Mouse (Mus musculus) heart, embryonic 14.5 days (tissue): ENCODE measurements around the gene Paf1. TPM values are rescaled to one million over a fixed set of nuclear protein-coding genes. Genes with fewer than 3 reads are reported as not detected.

Experiments used
- ATAC-seq: fragments of 200-750 bp; cut with Nextera tagmentation; 2 replicates; pipeline ENCODE4 v1.8.0; 2017; ENCODE audit warnings: low read depth, moderate TSS enrichment; ENCODE audit not compliant: insufficient number of reproducible peaks, insufficient read depth, low FRiP score
- H3K27ac ChIP-seq, 2 experiments: fragments of 200-500 bp in 1 of 2; fragments of 300-500 bp in 1 of 2; sonication (generic) in 1 of 2; replicated peaks in 1 of 2; 2 replicates each; pipeline ENCODE4 v1.5.1; 2012 to 2014; ENCODE audit warnings: low read depth in 2 of 2, low read length in 2 of 2, control low read depth in 1 of 2, mild to moderate bottlenecking in 1 of 2, mixed read lengths in 1 of 2; ENCODE audit not compliant: control insufficient read depth in 1 of 2, insufficient read depth in 1 of 2
- H3K27me3 ChIP-seq: fragments of 300-500 bp; sonication (generic); 2 replicates; pipeline ENCODE4 v1.6.1; 2014; ENCODE audit warnings: mild to moderate bottlenecking, low read length, control low read depth; ENCODE audit not compliant: control insufficient read depth, insufficient read depth
- H3K36me3 ChIP-seq: fragments of 300-500 bp; sonication (generic); 2 replicates; pipeline ENCODE4 v1.6.1; 2014; ENCODE audit warnings: mild to moderate bottlenecking, control low read depth, low read length, mixed read lengths; ENCODE audit not compliant: control insufficient read depth, insufficient read depth
- H3K4me1 ChIP-seq, 2 experiments: fragments of 200-500 bp in 1 of 2; fragments of 300-500 bp in 1 of 2; sonication (generic) in 1 of 2; 2 replicates each; pipeline ENCODE4 v1.6.1; 2012 to 2014; ENCODE audit warnings: low read length in 2 of 2, control low read depth in 1 of 2, mixed read lengths in 1 of 2; ENCODE audit not compliant: control insufficient read depth in 2 of 2, insufficient read depth in 2 of 2
- H3K4me2 ChIP-seq: fragments of 300-500 bp; sonication (generic); 2 replicates; pipeline ENCODE4 v1.6.1; 2014; ENCODE audit warnings: mild to moderate bottlenecking, low read length
- H3K4me3 ChIP-seq, 2 experiments: fragments of 200-500 bp in 1 of 2; fragments of 300-500 bp in 1 of 2; sonication (generic) in 1 of 2; 2 replicates each; pipeline ENCODE4 v1.5.1; 2012 to 2014; ENCODE audit warnings: low read length in 2 of 2, mild to moderate bottlenecking in 2 of 2, control low read depth in 1 of 2, low read depth in 1 of 2, moderate library complexity in 1 of 2; ENCODE audit not compliant: control insufficient read depth in 1 of 2, insufficient read depth in 1 of 2
- H3K9ac ChIP-seq: fragments of 300-500 bp; sonication (generic); 2 replicates; pipeline ENCODE4 v1.6.1; 2014; ENCODE audit warnings: mild to moderate bottlenecking, low read length
- H3K9me3 ChIP-seq: fragments of 300-500 bp; sonication (generic); 2 replicates; pipeline ENCODE4 v1.6.1; 2016; ENCODE audit warnings: low read length, control low read depth; ENCODE audit not compliant: control insufficient read depth
- WGBS: fragments of 180-500 bp; shearing (Covaris S2); extraction: QIAGEN DNeasy Blood & Tissue Kit; methylation state at CpG from one replicate; pipeline ENCODE4 v1.1.7; 2014; 5-methylcytosine and 5-hydroxymethylcytosine counted together
- polyA plus RNA-seq: library from polyadenylated mRNA; unstranded; fragments of >200 nt; fragmentation: Nextera tagmentation; extraction: Ambion mirVana; gene quantifications from 2 replicates; pipeline ENCODE4 v1.2.1, GENCODE M21; 2014

The Paf1 gene
- polyA plus RNA-seq, 1 experiment from 2014 or later = 62.5 TPM

- H3K27ac ChIP-seq = no peak overlapping the region
- H3K9ac ChIP-seq = no peak overlapping the region
- no peaks in the 10 kb centered on the region for H3K27me3 ChIP-seq
- H3K9me3 ChIP-seq = no peaks in the 10 kb centered on the region
- H3K4me3 ChIP-seq = no peak overlapping the region
- peaks cover 30 to 47% of the 10 kb centered on the region in 2 experiments for H3K4me1 ChIP-seq
- ATAC-seq = no peak
- 81% methylated on average over 3 of the region's 3 CpGs for WGBS
- H3K4me2 ChIP-seq = no peak overlapping the region
- H3K36me3 ChIP-seq = peaks cover 43% of the 10 kb centered on the region
These were observed 38.6 kb upstream of the Paf1 start for GRCm38 (mm10) chr7:28354113-28354581.

DNA sequence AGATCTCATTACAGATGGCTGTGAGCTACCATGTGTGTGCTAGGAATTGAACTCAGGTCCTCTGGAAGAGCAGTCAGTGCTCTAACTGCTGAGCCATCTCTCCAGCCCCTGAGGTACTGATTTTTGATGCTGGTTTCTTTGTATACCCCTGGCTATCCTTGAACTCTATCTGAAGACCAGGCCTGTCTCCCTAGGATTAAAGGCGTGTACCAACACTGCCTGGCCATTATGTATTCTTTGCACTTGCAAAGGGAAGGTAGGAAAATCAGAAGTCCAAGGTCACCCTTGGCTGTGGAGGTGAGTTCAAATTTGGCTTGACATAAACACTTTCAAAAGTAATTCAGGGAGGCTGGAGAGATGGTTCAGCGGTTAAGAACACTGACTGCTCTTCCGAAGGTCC is 38.2 kb upstream of the Paf1 start:
- Histone ChIP-seq H3K4me1 (peaks cover 30 to 44% of the 10 kb centered on the region in 2 experiments), H3K27ac (no peak overlapping the region), H3K9me3 (no peaks in the 10 kb centered on the region), H3K4me3 (no peak overlapping the region), H3K4me2 (no peak overlapping the region), H3K9ac (no peak overlapping the region), H3K36me3 (peaks cover 48% of the 10 kb centered on the region), H3K27me3 (no peaks in the 10 kb centered on the region)
- ATAC-seq = no peak
- 82% methylated on average over 3 of the region's 3 CpGs for WGBS

DNA sequence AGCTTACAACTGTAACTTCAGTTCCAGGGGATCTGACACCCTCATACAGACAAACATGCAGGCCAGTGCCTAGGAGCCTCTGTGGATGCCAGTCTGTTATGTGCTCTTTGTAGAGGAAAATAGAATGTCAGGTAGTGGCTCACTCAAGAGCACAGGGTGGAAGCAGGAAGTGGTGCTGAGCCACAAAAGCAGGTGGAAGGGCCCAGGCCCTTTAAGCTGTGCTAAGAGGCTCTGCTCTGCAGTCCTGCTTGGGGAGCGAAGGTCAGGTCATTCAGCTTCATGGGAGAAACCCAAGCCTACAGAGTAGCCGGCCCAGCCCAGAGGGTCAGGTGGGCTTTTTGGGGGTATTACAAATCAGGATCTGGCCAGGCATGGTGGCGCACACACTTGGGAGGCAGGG is 37.5 kb upstream of the Paf1 start:
- Histone ChIP-seq H3K27me3 (no peaks in the 10 kb centered on the region), H3K4me3 (no peak overlapping the region), H3K9ac (no peak overlapping the region), H3K4me1 (peaks cover 24 to 41% of the 10 kb centered on the region in 2 experiments), H3K4me2 (no peak overlapping the region), H3K27ac (no peak overlapping the region), H3K36me3 (peaks cover 54% of the 10 kb centered on the region), H3K9me3 (no peaks in the 10 kb centered on the region)
- WGBS = 86% methylated on average over 3 of the region's 3 CpGs
- ATAC-seq = no peak

DNA sequence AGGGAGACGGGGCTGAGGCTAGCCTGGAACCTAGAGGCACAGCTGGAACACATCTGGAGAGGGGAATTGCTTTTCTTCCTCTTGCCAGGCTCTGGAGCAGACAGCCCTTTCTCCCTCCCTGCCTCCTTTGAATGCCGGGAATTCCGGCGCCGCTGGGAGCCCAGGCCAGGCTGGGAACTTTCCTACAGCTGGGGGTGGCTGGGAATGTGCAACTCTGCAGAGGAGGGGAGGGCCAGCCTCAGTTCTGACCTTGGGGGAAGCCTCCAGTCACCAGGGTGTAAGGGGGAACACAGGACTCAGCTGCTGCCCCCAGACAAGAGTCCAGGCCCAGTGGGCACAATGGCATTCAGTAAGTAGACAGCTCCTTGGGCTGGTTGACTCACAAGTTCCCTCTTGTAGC is 35.8 kb upstream of the Paf1 start:
- H3K9ac ChIP-seq = peak overlapping the region; percentile 62
- H3K4me3 ChIP-seq = no peak overlapping the region
- WGBS = 3% methylated on average over 5 of the region's 5 CpGs
- ATAC-seq = peak; percentile 40
- H3K4me2 ChIP-seq = peak overlapping the region; percentile 52
- peaks cover 21 to 33% of the 10 kb centered on the region in 2 experiments for H3K4me1 ChIP-seq
- no peaks in the 10 kb centered on the region for H3K27me3 ChIP-seq
- peak overlapping the region; percentile 90 to 94 for H3K27ac ChIP-seq
- H3K36me3 ChIP-seq = peaks cover 66% of the 10 kb centered on the region
- no peaks in the 10 kb centered on the region for H3K9me3 ChIP-seq

GRCm38 (mm10) chr7:28357984-28358383 is 34.8 kb upstream of the Paf1 start:
- Histone ChIP-seq H3K9ac (peak overlapping the region; percentile 62), H3K36me3 (peaks cover 66% of the 10 kb centered on the region), H3K4me1 (peaks cover 21 to 32% of the 10 kb centered on the region in 2 experiments), H3K9me3 (no peaks in the 10 kb centered on the region), H3K4me3 (no peak overlapping the region), H3K4me2 (peak overlapping the region; percentile 52), H3K27me3 (no peaks in the 10 kb centered on the region), H3K27ac (peak overlapping the region; percentile 90 to 94)
- ATAC-seq = peak; percentile 38
- 0% methylated on average over 5 of the region's 5 CpGs for WGBS

GRCm38 (mm10) chr7:28358431-28358830 is 34.3 kb upstream of the Paf1 start:
- Histone ChIP-seq H3K4me3 (no peak overlapping the region), H3K4me1 (peaks cover 21 to 32% of the 10 kb centered on the region in 2 experiments), H3K9me3 (no peaks in the 10 kb centered on the region), H3K9ac (peak overlapping the region; percentile 62), H3K27ac (peak overlapping the region; percentile 90 to 94), H3K27me3 (no peaks in the 10 kb centered on the region), H3K36me3 (peaks cover 66% of the 10 kb centered on the region), H3K4me2 (peak overlapping the region; percentile 52)
- no peak for ATAC-seq
- 51% methylated on average over 7 of the region's 7 CpGs for WGBS

DNA sequence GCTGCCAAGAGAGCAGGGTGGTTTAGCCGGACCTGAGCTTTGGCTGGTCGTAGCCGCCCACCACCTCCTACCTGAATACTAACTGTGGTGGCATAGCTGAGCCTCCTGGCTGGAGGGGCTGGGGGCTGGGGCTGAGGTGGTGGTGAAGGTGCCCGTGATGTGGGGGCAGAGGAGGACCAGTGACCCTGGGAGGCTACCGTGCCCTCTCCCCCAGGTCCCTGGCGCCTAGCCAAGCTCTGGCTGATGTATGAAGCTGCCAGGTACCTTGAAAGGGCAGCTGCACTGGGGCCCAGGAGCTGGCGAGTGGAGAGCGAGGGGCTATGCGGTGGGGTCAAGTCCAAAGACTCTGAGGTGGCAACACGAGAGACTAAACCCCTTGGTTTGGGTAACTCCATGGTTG is 32.9 kb upstream of the Paf1 start:
- no peaks in the 10 kb centered on the region for H3K27me3 ChIP-seq
- H3K9ac ChIP-seq = no peak overlapping the region
- ATAC-seq = no peak
- H3K4me1 ChIP-seq = peaks cover 21 to 32% of the 10 kb centered on the region in 2 experiments
- H3K27ac ChIP-seq = no peak overlapping the region; a peak in 1 of 4 replicates
- H3K4me3 ChIP-seq = no peak overlapping the region
- H3K9me3 ChIP-seq = no peaks in the 10 kb centered on the region
- H3K4me2 ChIP-seq = no peak overlapping the region
- WGBS = 84% methylated on average over 10 of the region's 10 CpGs
- H3K36me3 ChIP-seq = peaks cover 67% of the 10 kb centered on the region

GRCm38 (mm10) chr7:28360291-28360690 is 32.5 kb upstream of the Paf1 start:
- Histone ChIP-seq H3K4me2 (no peak overlapping the region), H3K36me3 (peaks cover 68% of the 10 kb centered on the region), H3K27me3 (no peaks in the 10 kb centered on the region), H3K27ac (no peak overlapping the region; a peak in 1 of 4 replicates), H3K9me3 (no peaks in the 10 kb centered on the region), H3K9ac (no peak overlapping the region), H3K4me3 (no peak overlapping the region), H3K4me1 (peaks cover 21 to 32% of the 10 kb centered on the region in 2 experiments)
- 80% methylated on average over 6 of the region's 6 CpGs for WGBS
- no peak for ATAC-seq
